Mouse (Mus musculus) hindbrain, embryonic 16.5 days (tissue): ENCODE data around the gene Ebf3. TPM values are rescaled to one million over a fixed set of nuclear protein-coding genes. Genes with fewer than 3 reads are reported as not detected.

Source experiments
- ATAC-seq: fragments of 200-750 bp; cut with Nextera tagmentation; 2 replicates; pipeline ENCODE4 v1.8.0; 2017; ENCODE audit warnings: moderate TSS enrichment, moderate library complexity
- H3K27ac ChIP-seq: fragments of 300-500 bp; sonication (generic); 2 replicates; pipeline ENCODE4 v1.5.1; 2014; ENCODE audit warnings: low read depth, mild to moderate bottlenecking, control low read depth, low read length, moderate library complexity
- H3K27me3 ChIP-seq: fragments of 300-500 bp; sonication (generic); replicated peaks from 2 replicates; pipeline ENCODE4 v1.6.1; 2014; ENCODE audit warnings: low read length; ENCODE audit not compliant: control insufficient read depth, insufficient read depth
- H3K36me3 ChIP-seq: fragments of 300-500 bp; sonication (generic); 2 replicates; pipeline ENCODE4 v1.6.1; 2014; ENCODE audit warnings: mild to moderate bottlenecking, low read length, moderate library complexity, mixed read lengths; ENCODE audit not compliant: control insufficient read depth, insufficient read depth
- H3K4me1 ChIP-seq: fragments of 300-500 bp; sonication (generic); 2 replicates; pipeline ENCODE4 v1.6.1; 2014; ENCODE audit warnings: low read depth, low read length; ENCODE audit not compliant: control insufficient read depth, insufficient read depth
- H3K4me2 ChIP-seq: fragments of 300-500 bp; sonication (generic); 2 replicates; pipeline ENCODE4 v1.6.1; 2014; ENCODE audit warnings: mild to moderate bottlenecking, low read length, control low read depth, moderate library complexity
- H3K4me3 ChIP-seq: fragments of 300-500 bp; sonication (generic); 2 replicates; pipeline ENCODE4 v1.5.1; 2014; ENCODE audit warnings: mild to moderate bottlenecking, low read length, control low read depth, moderate library complexity
- H3K9ac ChIP-seq: fragments of 300-500 bp; sonication (generic); 2 replicates; pipeline ENCODE4 v1.6.1; 2014; ENCODE audit warnings: low read depth, mild to moderate bottlenecking, control low read depth, low read length, moderate library complexity
- H3K9me3 ChIP-seq: fragments of 300-500 bp; sonication (generic); 2 replicates; pipeline ENCODE4 v1.6.1; 2014; ENCODE audit warnings: mild to moderate bottlenecking, low read length, moderate library complexity; ENCODE audit not compliant: control insufficient read depth
- WGBS: fragments of 180-500 bp; shearing (Covaris S2); extraction: QIAGEN DNeasy Blood & Tissue Kit; methylation state at CpG from one replicate; pipeline ENCODE4 v1.1.7; 2014; 5-methylcytosine and 5-hydroxymethylcytosine counted together
- polyA plus RNA-seq: library from polyadenylated mRNA; unstranded; fragments of >200 nt; fragmentation: Nextera tagmentation; extraction: Ambion mirVana; gene quantifications from 2 replicates; pipeline ENCODE4 v1.2.1, GENCODE M21; 2015

Ebf3 gene
- polyA plus RNA-seq, 1 experiment from 2014 or later, result 10.7 TPM

DNA sequence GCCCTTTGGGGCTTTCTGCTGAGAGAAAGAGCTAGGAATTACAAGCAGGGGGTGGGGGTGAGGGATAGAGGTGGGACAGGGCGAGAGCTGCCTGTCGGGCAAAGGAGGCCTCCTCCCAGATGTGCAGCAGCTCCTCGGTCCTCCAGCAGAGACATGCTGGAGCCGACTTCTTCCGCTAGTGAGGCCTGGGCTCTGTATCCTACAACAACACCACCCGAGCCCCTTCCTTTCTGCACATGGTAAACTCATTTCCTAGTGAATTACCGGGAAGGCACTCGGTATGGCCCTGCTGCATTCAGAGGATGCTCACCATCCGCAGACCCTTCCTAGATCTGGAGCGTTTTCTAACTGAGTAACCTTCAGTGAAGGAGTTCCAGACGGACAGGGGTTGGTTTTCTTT lies 14.1 kb downstream of the Ebf3 start:
- Histone ChIP-seq H3K36me3 (no peaks in the 10 kb centered on the region), H3K27ac (peak overlapping the region; percentile 48), H3K4me2 (peak overlapping the region; percentile 43), H3K9ac (peak overlapping the region; percentile 37; the same call in 1 of the 2 replicates), H3K4me3 (peak overlapping the region; percentile 1; the same call in 1 of the 2 replicates), H3K9me3 (no peaks in the 10 kb centered on the region), H3K4me1 (peaks cover 23% of the 10 kb centered on the region), H3K27me3 (0 out of 2 replicates have a peak, but pooled peaks cover 2% of the 10 kb centered on the region)
- no peak for ATAC-seq
- 47% methylated on average over 11 of the region's 11 CpGs for WGBS

DNA sequence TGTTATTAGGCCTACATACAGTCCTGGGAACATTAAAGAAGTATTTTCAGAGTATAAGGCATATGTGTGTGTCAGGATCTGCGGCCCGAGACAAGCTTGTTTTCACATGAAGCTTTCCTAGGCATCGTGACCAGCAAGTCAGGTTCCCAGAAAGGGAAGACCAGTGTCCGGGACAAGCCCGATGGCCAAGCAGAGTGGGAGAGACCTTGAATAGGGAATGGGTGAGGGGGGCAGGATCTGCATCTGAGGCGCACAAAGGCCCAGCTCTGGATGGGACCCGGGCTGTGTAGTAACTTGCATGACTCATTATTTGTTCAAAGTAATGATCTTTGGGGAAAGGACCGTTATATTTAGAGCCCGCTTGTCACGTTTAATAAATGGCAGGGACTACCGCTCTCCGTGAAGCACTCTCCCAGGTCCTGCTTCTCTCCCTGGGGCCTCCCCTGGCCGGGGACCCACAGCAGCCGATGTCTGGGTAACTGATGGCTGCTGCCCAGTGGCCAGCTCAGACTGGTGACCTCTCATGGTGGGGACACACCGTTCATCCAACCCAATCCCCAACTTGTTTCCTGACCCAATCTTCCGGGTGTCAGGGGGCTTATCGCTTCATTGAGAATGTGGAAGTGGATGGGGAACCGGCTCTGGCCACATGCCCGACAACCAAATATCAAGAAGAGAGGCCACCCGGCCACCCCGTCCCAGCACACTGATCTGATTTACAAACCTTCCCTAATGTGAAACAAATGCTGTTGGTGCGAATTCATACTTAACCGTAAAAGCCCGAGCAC lies 16.5 kb downstream of the Ebf3 start:
- Histone ChIP-seq H3K4me1 (peaks cover 17% of the 10 kb centered on the region), H3K27me3 (0 out of 2 replicates have a peak, but pooled peaks cover 2% of the 10 kb centered on the region), H3K4me3 (no peak overlapping the region), H3K4me2 (peak overlapping the region; percentile 43), H3K36me3 (no peaks in the 10 kb centered on the region), H3K9me3 (no peaks in the 10 kb centered on the region), H3K27ac (peak overlapping the region; percentile 55; the same call in 1 of the 2 replicates), H3K9ac (peak overlapping the region; percentile 19; the same call in 1 of the 2 replicates)
- WGBS, result 58% methylated on average over 24 of the region's 24 CpGs
- no peak for ATAC-seq

DNA sequence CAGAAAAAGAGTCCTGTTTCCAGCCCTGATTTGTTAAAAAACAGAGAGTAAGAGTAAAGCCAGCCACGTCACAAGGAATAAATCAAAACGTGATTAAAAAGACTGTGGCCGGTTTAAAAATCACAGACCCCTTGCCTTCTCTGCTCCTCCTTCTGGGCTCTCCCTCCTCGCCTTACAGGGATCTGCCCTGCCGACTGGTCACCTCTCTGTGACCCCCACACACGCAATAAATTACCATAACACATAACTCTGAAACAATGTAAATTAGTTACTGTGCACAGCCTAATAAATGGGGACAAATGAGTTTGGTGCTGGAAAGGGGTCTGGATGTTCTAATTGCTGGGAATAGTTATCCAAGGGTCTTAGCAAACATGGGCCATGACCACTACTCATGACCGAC lies 17.1 kb downstream of the Ebf3 start:
- WGBS, result 48% methylated on average over 7 of the region's 7 CpGs
- H3K4me2 ChIP-seq, result peak overlapping the region; percentile 43
- peaks cover 15% of the 10 kb centered on the region for H3K4me1 ChIP-seq
- no peaks in the 10 kb centered on the region for H3K9me3 ChIP-seq
- H3K27me3 ChIP-seq, result 0 out of 2 replicates have a peak, but pooled peaks cover 2% of the 10 kb centered on the region
- H3K36me3 ChIP-seq, result no peaks in the 10 kb centered on the region
- H3K9ac ChIP-seq, result peak overlapping the region; percentile 19; the same call in 1 of the 2 replicates
- no peak overlapping the region for H3K4me3 ChIP-seq
- H3K27ac ChIP-seq, result peak overlapping the region; percentile 55; the same call in 1 of the 2 replicates
- no peak for ATAC-seq

DNA sequence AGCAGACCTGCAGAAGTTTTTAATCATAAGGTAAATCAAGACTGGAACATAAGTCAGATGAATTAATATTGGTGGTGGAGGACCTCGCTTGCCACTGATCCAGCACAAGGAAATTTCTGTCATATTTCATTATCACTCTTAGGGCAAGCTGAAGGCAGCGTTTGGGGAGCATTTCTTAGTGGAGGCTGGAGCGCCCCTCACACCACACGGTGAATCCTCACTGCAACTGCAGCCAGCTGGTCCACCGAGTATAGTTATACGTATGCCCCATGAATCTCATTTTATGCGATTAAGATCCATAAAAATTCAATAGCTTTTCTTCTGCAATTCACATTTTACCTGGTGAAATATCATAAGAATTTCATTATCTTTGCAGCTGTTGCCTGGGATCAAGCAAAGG lies 18.6 kb downstream of the Ebf3 start:
- peaks cover 3% of the 10 kb centered on the region; the same call in 1 of the 2 replicates for H3K4me1 ChIP-seq
- no peaks in the 10 kb centered on the region for H3K9me3 ChIP-seq
- H3K27me3 ChIP-seq, result 0 out of 2 replicates have a peak, but pooled peaks cover 2% of the 10 kb centered on the region
- no peak overlapping the region for H3K27ac ChIP-seq
- no peak overlapping the region for H3K4me2 ChIP-seq
- H3K36me3 ChIP-seq, result no peaks in the 10 kb centered on the region
- ATAC-seq, result no peak
- no peak overlapping the region for H3K4me3 ChIP-seq
- WGBS, result 48% methylated on average over 7 of the region's 7 CpGs
- H3K9ac ChIP-seq, result no peak overlapping the region

DNA sequence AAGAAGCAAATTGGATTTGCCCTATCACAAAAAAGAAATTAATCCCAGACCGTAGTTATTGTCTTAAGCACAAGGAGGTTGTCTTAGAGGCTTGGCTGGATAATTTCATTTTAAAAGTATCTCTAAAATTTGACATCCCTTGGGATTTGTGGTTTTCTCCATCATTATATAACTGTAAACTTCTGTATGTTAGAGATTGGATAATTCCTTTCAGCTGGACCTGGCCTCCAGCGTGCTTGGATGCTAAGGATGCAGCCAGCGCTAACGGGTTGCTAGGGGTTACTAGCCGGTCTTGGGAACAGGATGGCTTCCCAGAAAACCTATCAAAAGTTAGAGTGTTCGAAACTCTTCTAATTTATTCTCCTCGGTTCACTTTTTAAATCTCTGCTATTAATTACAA lies 19.8 kb downstream of the Ebf3 start:
- 59% methylated on average over 7 of the region's 7 CpGs for WGBS
- no peak overlapping the region for H3K27ac ChIP-seq
- no peak overlapping the region for H3K4me3 ChIP-seq
- no peaks in the 10 kb centered on the region for H3K36me3 ChIP-seq
- H3K9ac ChIP-seq, result no peak overlapping the region
- no peaks in the 10 kb centered on the region for H3K9me3 ChIP-seq
- H3K4me1 ChIP-seq, result peaks cover 7% of the 10 kb centered on the region
- no peak for ATAC-seq
- H3K4me2 ChIP-seq, result no peak overlapping the region
- H3K27me3 ChIP-seq, result 0 out of 2 replicates have a peak, but pooled peaks cover 2% of the 10 kb centered on the region

DNA sequence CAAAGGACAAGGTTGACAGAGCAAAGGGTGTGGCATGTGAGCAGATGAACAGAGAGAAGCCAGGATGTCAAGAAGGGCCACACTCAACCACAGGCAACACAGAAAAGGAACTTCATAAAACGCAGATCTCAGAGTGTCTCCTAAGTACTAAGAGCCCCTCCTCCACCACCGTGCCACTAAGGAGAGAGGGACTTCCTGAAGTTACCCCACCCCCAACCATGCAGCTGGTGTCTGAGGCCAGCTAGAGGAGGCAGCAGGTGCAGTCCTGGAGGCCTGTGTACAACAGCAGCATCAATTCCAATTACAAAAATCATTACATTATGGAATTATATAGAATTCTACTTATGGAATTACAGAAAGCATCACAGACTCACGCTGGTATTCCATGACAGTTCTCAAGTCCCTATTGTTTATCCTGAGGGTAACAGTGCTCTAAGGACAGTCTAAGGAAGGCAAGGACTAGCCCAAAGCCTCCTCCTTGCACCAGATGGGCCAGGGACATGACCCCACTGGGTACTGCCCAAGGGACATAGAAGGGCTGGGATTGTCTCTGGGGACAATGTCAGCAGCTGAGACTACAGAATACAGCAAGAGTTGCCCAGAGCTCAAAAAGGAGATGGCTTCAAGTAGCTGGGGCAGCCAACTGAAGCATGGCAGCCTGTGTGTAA lies 24.8 kb downstream of the Ebf3 start:
- H3K27me3 ChIP-seq, result no peaks in the 10 kb centered on the region
- H3K4me2 ChIP-seq, result no peak overlapping the region
- H3K9ac ChIP-seq, result no peak overlapping the region
- H3K9me3 ChIP-seq, result no peaks in the 10 kb centered on the region
- H3K4me1 ChIP-seq, result peaks cover 11% of the 10 kb centered on the region
- H3K36me3 ChIP-seq, result no peaks in the 10 kb centered on the region
- no peak overlapping the region for H3K27ac ChIP-seq
- no peak overlapping the region for H3K4me3 ChIP-seq
- no peak for ATAC-seq
- WGBS, result 50% methylated on average over 3 of the region's 3 CpGs

DNA sequence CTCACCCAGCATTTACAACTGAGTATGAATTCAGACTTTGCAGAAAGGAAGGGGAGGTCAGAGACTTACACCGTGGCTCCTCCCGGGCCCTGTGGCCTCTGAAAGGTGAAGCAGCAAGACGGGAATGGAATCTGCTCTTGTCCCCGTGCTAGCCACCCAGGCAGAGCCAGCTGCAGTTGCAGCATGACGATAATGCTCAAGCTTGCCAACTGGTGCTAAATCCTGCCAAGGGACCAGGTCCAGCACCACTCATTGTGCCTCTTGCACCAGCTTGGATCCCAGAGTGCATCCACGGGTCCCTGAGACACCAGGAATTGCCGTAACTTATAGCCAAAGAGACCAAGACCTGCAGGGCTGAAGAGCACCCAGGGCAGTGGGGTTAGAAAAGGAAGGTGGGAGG lies 36.1 kb downstream of the Ebf3 start:
- H3K9ac ChIP-seq, result no peak overlapping the region
- no peak overlapping the region for H3K4me2 ChIP-seq
- ATAC-seq, result no peak
- peaks cover 17% of the 10 kb centered on the region for H3K4me1 ChIP-seq
- H3K9me3 ChIP-seq, result no peaks in the 10 kb centered on the region
- no peak overlapping the region for H3K4me3 ChIP-seq
- H3K27ac ChIP-seq, result peak overlapping the region; percentile 48
- H3K27me3 ChIP-seq, result no peaks in the 10 kb centered on the region
- H3K36me3 ChIP-seq, result no peaks in the 10 kb centered on the region
- WGBS, result 56% methylated on average over 7 of the region's 7 CpGs

DNA sequence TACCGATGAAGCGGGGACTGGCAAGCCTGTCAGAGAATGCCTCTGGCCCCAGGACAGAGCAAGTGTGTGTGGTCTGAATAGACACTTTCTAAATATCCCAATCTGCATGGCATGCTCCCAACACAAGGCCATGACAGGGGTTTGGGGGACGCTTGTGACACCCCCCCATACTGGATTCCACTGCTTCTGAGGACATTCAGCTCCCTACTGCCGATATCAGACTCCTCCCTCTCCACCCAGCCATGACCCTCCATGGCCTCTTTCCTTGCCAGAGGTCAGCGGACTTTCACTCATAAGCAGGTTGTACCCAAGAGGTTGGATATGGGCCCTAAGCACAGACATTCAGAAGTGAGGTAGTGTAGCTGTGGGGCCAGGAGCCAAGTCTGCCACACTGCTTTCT lies 36.5 kb downstream of the Ebf3 start:
- peaks cover 18% of the 10 kb centered on the region for H3K4me1 ChIP-seq
- 79% methylated on average over 5 of the region's 5 CpGs for WGBS
- no peak for ATAC-seq

DNA sequence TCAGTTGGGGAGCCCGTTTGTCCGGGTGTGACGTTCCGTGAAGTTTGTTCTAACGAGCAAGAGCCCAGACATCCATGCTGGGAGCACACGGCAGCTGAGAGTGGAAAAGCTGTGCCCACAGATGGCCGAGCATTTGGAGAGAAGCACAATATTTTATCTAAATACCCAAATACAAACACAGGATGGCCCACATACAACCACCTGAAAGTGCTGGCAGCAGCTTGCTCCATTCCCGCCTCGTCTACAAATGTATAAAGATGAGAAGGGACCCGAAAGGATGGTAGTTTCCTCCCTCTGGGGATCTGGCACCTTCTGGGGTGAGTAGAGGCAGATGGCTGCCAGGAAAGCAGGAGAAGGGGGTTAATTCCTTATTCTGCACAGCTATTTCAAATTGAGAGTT lies 42.0 kb downstream of the Ebf3 start:
- peaks cover 36% of the 10 kb centered on the region for H3K4me1 ChIP-seq

More for the DNA sequence above, 36.5 kb downstream of the Ebf3 start:
- H3K9me3 ChIP-seq, result no peaks in the 10 kb centered on the region
- no peak overlapping the region for H3K4me3 ChIP-seq
- H3K27ac ChIP-seq, result no peak overlapping the region; the same call in 1 of the 2 replicates
- H3K4me2 ChIP-seq, result no peak overlapping the region
- H3K36me3 ChIP-seq, result no peaks in the 10 kb centered on the region
- no peaks in the 10 kb centered on the region for H3K27me3 ChIP-seq
- no peak overlapping the region for H3K9ac ChIP-seq

More for the DNA sequence above, 42.0 kb downstream of the Ebf3 start:
- Histone ChIP-seq H3K4me2 (no peak overlapping the region), H3K9me3 (no peaks in the 10 kb centered on the region), H3K27ac (no peak overlapping the region), H3K27me3 (no peaks in the 10 kb centered on the region), H3K4me3 (no peak overlapping the region), H3K9ac (no peak overlapping the region), H3K36me3 (no peaks in the 10 kb centered on the region)
- no peak for ATAC-seq
- WGBS, result 56% methylated on average over 10 of the region's 10 CpGs
